Mouse (Mus musculus) lung, adult 10 weeks (tissue): Measurements from ENCODE around the gene Sh3kbp1. TPM values are rescaled to one million over a fixed set of nuclear protein-coding genes. Genes with fewer than 3 reads are reported as not detected.

Experiments used
- polyA plus RNA-seq: library from polyadenylated mRNA; stranded (reverse); fragments of 350-450 nt; fragmentation: Illumina TruSeq; extraction: RNeasy Lipid Tissue Mini Kit (QIAGEN cat#74804); gene quantifications from one replicate; pipeline ENCODE4 v1.2.3, GENCODE M21; 2014; ENCODE audit warnings: low read depth, low replicate concordance; ENCODE audit not compliant: insufficient read depth

Gene Sh3kbp1
- 16.4 TPM for polyA plus RNA-seq

DNA sequence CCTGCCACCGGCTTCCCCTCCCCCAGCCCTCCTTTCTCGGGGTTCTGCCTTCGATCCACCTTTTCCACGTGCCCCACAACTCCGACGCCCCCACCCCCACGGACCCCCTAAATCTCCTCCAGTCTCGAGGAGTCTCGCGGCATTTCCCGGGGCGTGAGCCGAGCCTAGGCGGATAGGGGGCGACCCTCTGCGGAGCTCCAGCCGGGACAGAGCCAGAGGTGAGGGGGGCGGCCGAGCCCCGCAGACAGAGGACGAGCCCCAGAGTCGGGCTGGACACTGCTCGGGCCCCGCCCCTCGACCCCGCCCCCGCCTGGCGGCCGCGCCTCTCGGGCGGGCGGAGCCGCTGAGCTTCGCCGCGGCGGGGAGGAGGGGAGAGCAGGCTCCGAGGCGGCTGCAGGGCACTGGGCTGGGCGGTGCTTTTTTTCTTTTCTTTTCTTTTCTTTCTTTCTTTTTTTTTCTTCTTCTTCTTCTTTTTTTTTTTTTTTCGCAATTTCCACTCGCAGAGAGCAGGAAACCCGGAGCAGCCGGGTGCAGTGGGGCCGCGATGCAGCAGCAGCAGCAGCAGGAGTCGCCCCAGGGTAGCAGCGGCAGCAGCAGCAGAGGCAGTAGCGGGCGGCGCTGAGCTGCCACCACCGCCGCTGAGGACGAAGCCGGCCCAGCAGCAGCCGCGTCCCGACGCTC, at the start of gene Sh3kbp1:
Gene Sh3kbp1, plus strand, starts transcription at position 366 of the 681 bp plus-strand sequence.

GRCm38 (mm10) chrX:159988002-159988960, 361.2 kb downstream of the Sh3kbp1 start, which contains the start of gene Map3k15:
Gene Map3k15, plus strand, starts transcription at chrX:159988433.

Other genes starting within 250 kb of the Sh3kbp1 start
- 0.12 TPM for gene Map7d2, start 212.7 kb upstream of the Sh3kbp1 start, polyA plus RNA-seq
- gene Bclaf3, start 100.6 kb upstream of the Sh3kbp1 start, polyA plus RNA-seq: 4.6 TPM